Comparison of ENCODE assay signal across 10 mouse cellular contexts in the genomic region with DNA sequence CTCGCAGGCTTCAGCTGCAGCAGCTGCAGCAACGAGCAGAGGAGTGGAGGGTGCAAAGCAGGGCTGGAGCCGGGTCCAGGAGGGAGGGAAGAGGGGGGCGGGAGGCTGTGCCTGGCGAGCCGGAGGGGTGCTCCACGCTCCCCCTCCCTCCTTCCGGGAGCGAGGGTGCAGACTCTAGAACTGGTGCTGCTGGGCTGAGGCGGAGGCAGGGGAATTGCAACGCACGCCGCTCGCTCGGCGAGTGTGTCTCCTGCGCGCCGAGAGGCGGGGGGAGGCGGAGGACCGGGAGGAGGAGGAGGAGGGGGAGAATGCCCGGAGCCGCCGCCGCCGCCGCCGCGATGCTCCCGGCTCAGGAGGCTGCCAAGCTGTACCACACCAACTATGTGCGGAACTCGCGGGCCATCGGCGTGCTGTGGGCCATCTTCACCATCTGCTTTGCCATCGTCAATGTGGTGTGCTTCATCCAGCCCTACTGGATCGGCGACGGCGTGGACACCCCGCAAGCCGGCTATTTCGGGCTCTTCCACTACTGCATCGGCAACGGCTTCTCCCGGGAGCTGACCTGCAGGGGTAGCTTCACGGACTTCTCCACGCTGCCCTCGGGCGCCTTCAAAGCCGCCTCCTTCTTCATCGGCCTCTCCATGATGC. TPM values are rescaled to one million over a fixed set of nuclear protein-coding genes. Genes with fewer than 3 reads are reported as not detected.
DNase-seq lines count a peak whose midpoint lies in the region; ATAC-seq lines count a peak whose summit lies in the region.
"Had no signal": no experiment of that assay in that cellular context is flagged by ENCODE, and none has a peak within 500 bp of the region (broad histone marks: within the 10 kb centered on the region; RNA-seq: fewer than 3 reads in every experiment).

A gene (plus strand): TSS at position 175 of the 648 bp plus-strand sequence.

- 0 out of 2 replicates have a peak within 1 kb of the TSS, but pooled peaks have one; percentile 36 for H3K9ac ChIP-seq in heart, embryonic 11.5 days (ENCODE audit: low read depth, low read length)
- H3K9ac ChIP-seq in embryonic facial prominence, embryonic 13.5 days = peak within 1 kb of the TSS; percentile 67
- peak within 1 kb of the TSS; percentile 82 for H3K9ac ChIP-seq in neural tube, embryonic 13.5 days

- H3K4me3 ChIP-seq in heart, embryonic 11.5 days (ENCODE audit: low read depth, low read length) = peak within 1 kb of the TSS; percentile 55
- H3K4me3 ChIP-seq in embryonic facial prominence, embryonic 13.5 days = peak within 1 kb of the TSS; percentile 58
- peak within 1 kb of the TSS; percentile 68 for H3K4me3 ChIP-seq in hindbrain, embryonic 10.5 days
- peak within 1 kb of the TSS; percentile 60 for H3K4me3 ChIP-seq in neural tube, embryonic 13.5 days

- intact Hi-C loops in left cerebral cortex, postnatal 4 days (cut with DNase I) = loop anchor here (5.0 kb wide), 1 partner anchor 471 kb away; no protein-coding TSS in a partner anchor

- no peak within 1 kb of the TSS for H3K27ac ChIP-seq in heart, embryonic 11.5 days (ENCODE audit: low read depth, low read length)
- no peak within 1 kb of the TSS for H3K27ac ChIP-seq in embryonic facial prominence, embryonic 13.5 days
- peak within 1 kb of the TSS; percentile 71 for H3K27ac ChIP-seq in hindbrain, embryonic 10.5 days
- peak within 1 kb of the TSS; percentile 29; the same call in 1 of the 2 replicates for H3K27ac ChIP-seq in neural tube, embryonic 13.5 days (replicated peaks)

- no peaks in the 10 kb centered on the region for H3K9me3 ChIP-seq in heart, embryonic 11.5 days (replicated peaks; ENCODE audit: control insufficient read depth, low read length)
- no peaks in the 10 kb centered on the region for H3K9me3 ChIP-seq in embryonic facial prominence, embryonic 13.5 days
- H3K9me3 ChIP-seq in hindbrain, embryonic 10.5 days = no peaks in the 10 kb centered on the region
- H3K9me3 ChIP-seq in neural tube, embryonic 13.5 days = no peaks in the 10 kb centered on the region

- DNase-seq in heart, adult 8-10 months (ENCODE audit: low spot score) = no peak
- peak; percentile 26 for DNase-seq in adrenal gland, postnatal 25 days
- peak; percentile 66 for DNase-seq in hindbrain, embryonic 10.5 days (ENCODE audit: low spot score)
- peak; percentile 63 for DNase-seq in left cerebral cortex, postnatal 4 days
- no peak for DNase-seq in urinary bladder, postnatal 36 days (ENCODE audit: low spot score in 2 of 2)

- H3K36me3 ChIP-seq in heart, embryonic 11.5 days (ENCODE audit: control insufficient read depth, insufficient read depth, low read length) = no peaks in the 10 kb centered on the region
- H3K36me3 ChIP-seq in embryonic facial prominence, embryonic 13.5 days = no peaks in the 10 kb centered on the region
- no peaks in the 10 kb centered on the region for H3K36me3 ChIP-seq in hindbrain, embryonic 10.5 days
- no peaks in the 10 kb centered on the region for H3K36me3 ChIP-seq in neural tube, embryonic 13.5 days

- WGBS in heart, embryonic 11.5 days (ENCODE audit: insufficient replicate concordance) = under 1% methylated on average over 52 of the region's 53 CpGs
- under 1% methylated on average over 37 of the region's 53 CpGs for WGBS in embryonic facial prominence, embryonic 13.5 days
- under 1% methylated on average over 53 of the region's 53 CpGs for WGBS in hindbrain, embryonic 10.5 days
- WGBS in neural tube, embryonic 13.5 days = under 1% methylated on average over 52 of the region's 53 CpGs

- ATAC-seq in heart, embryonic 11.5 days (replicated peaks; ENCODE audit: insufficient number of reproducible peaks, low FRiP score, low TSS enrichment) = 0 out of 2 replicates have a peak, but pooled peaks have one; percentile 52
- peak; percentile 81; the same call in 1 of the 2 replicates for ATAC-seq in embryonic facial prominence, embryonic 13.5 days (ENCODE audit: insufficient number of reproducible peaks, insufficient read depth, low FRiP score, low TSS enrichment, low read depth)
- ATAC-seq in neural tube, embryonic 13.5 days (ENCODE audit: low read depth) = peak; percentile 92

- peaks cover 31% of the 10 kb centered on the region for H3K27me3 ChIP-seq in heart, embryonic 11.5 days (ENCODE audit: control insufficient read depth, insufficient read depth, low read length)
- H3K27me3 ChIP-seq in embryonic facial prominence, embryonic 13.5 days = peaks cover 84% of the 10 kb centered on the region
- H3K27me3 ChIP-seq in hindbrain, embryonic 10.5 days (ENCODE audit: insufficient read depth, poor library complexity, severe bottlenecking) = peaks cover 54% of the 10 kb centered on the region
- peaks cover 25% of the 10 kb centered on the region for H3K27me3 ChIP-seq in neural tube, embryonic 13.5 days

- peaks cover 2% of the 10 kb centered on the region; the same call in 1 of the 2 replicates for H3K4me1 ChIP-seq in heart, embryonic 11.5 days (ENCODE audit: control insufficient read depth, insufficient read depth, low read length)
- peaks cover 15% of the 10 kb centered on the region for H3K4me1 ChIP-seq in embryonic facial prominence, embryonic 13.5 days
- peaks cover 21% of the 10 kb centered on the region for H3K4me1 ChIP-seq in hindbrain, embryonic 10.5 days (replicated peaks)
- H3K4me1 ChIP-seq in neural tube, embryonic 13.5 days (replicated peaks) = peaks cover 24% of the 10 kb centered on the region

- peak within 1 kb of the TSS; percentile 94 for H3K4me2 ChIP-seq in heart, embryonic 11.5 days
- H3K4me2 ChIP-seq in embryonic facial prominence, embryonic 13.5 days = peak within 1 kb of the TSS; percentile 94
- peak within 1 kb of the TSS; percentile 95 for H3K4me2 ChIP-seq in neural tube, embryonic 13.5 days

RNA-seq across cellular contexts. Expression of the gene that starts here (rescaled TPM):
- polyA plus RNA-seq in heart, embryonic 11.5 days (2014; fragmentation: Nextera tagmentation; extraction: Ambion mirVana) = 0.17 and 0.18 TPM in 2 replicates
- total RNA-seq in heart, adult 8-10 months (2022) = not detected
- total RNA-seq in adrenal gland, postnatal 25 days (2021) = 1.2 and 1.9 TPM in 2 replicates
- 0.72 and 0.87 TPM in 2 replicates for polyA plus RNA-seq in embryonic facial prominence, embryonic 13.5 days (2015; fragmentation: Nextera tagmentation; extraction: Ambion mirVana)
- polyA plus RNA-seq in hindbrain, embryonic 10.5 days (2016; fragmentation: Nextera tagmentation; extraction: Ambion mirVana) = 0.35 and 0.36 TPM in 2 replicates
- 10 to 100 TPM; 24.5 to 26.7 TPM for total RNA-seq in left cerebral cortex, postnatal 4 days (2021)
- polyA plus RNA-seq in neural tube, embryonic 13.5 days (2015; fragmentation: Nextera tagmentation; extraction: Ambion mirVana) = 9.0 and 9.4 TPM in 2 replicates
- total RNA-seq: MEL; neutrophil, adult 5-6 weeks had no signal

Comparison
In these comparisons a context has a peak if more than half of its experiments do, and no peak if none do; other contexts are left out.
1. Peak in ATAC-seq, H3K4me3 ChIP-seq, H3K9ac ChIP-seq and H3K4me2 ChIP-seq in heart, embryonic 11.5 days; RNA of the gene not detected or under 1 TPM.
2. Peak in ATAC-seq, H3K4me3 ChIP-seq, H3K9ac ChIP-seq and H3K4me2 ChIP-seq in embryonic facial prominence, embryonic 13.5 days; RNA of the gene not detected or under 1 TPM.
3. Peak in DNase-seq, H3K4me3 ChIP-seq and H3K27ac ChIP-seq in hindbrain, embryonic 10.5 days; RNA of the gene not detected or under 1 TPM.
4. DNase-seq: peak in adrenal gland, postnatal 25 days (single experiment) and left cerebral cortex, postnatal 4 days (single experiment); none in heart, adult 8-10 months (single experiment) and urinary bladder, postnatal 36 days (0 of 2).
5. Peak in every context shown above with its lines, with median percentiles within 50 percentile points of each other: ATAC-seq, H3K4me2 ChIP-seq, H3K4me3 ChIP-seq and H3K9ac ChIP-seq.